Mouse (Mus musculus) layer of hippocampus, postnatal 36 days (tissue): ENCODE results near the gene Utp3. TPM values are rescaled to one million over a fixed set of nuclear protein-coding genes. Genes with fewer than 3 reads are reported as not detected.
A peak's percentile ranks its signal among the peaks of the same experiment; 100 is the strongest.
"Not testable (repeated sequence)": the region's sequence is repeated elsewhere in the genome, so short reads cannot be mapped to it uniquely, and the experiment has no call there.

Experiments used
- DNase-seq, 2 experiments: peaks; one replicate each; pipeline ENCODE4 v3.0.0; 2022
- total RNA-seq, 2 experiments: library from RNA; stranded (reverse); gene quantifications; 2 replicates each; pipeline ENCODE4 v1.2.3; 2021

The Utp3 gene
- total RNA-seq = 10 to 100 TPM; 27.5 to 28.0 TPM

DNA sequence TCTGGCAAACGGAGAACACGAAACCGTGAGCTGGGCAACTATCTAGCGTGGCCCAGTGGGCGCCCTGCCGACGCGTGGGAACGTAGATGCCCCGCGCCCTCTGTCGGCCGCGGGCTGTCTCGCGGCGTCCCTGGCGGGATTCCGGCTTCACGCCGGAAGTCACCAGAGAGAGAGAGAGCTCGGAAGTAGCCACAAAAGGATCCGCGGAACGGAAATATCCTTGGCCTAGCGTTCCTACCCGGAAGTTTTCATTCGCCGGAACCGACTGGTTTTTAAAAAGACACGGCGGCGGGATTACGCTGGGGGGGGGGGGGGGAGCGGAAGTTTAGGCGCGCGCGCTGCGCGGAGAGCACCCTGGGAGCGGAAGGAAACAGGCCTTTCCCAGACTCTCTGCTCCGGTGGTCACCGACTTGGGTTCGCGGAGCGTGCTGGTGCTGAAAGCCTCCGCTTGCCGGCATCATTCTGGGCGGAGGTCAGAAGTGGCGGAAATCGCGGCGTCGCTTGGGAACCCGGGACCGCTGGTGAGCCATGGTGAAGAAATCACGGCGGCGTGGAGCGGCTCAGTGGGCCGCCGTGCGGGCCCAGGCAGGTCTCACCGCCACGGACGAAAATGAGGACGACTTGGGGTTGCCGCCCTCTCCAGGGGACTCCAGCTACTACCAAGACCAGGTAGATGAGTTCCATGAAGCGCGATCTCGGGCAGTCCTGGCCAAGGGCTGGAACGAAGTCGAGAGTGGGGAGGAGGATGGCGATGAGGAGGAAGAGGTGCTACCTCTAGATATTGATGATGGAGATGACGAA is at the start of gene Utp3:
TSS of gene Utp3 (plus strand) at position 377 of the 801 bp plus-strand sequence.
- peak; percentile 92 for DNase-seq

DNA sequence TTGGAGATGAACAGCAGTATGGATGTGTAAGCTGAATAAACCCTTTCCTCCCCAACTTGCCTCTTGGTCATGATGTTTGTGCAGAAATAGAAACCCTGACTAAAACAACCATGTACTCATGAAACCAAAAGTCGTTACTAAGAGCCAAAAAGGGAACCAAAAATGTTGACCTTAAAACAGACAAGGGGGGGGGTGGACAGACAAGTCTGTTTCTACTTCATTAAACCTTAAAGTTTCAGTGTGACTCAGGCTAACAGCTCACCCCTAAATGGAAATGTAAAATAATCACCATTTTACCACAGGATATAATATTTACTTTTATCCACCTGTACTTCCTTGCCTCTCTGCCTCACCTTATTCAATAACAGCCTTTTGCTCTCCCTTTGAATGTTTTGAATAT is 45.7 kb upstream of the Utp3 start:
- DNase-seq = no peak

- no peak for DNase-seq
Observed at GRCm38 (mm10) chr5:88508990-88509389, 45.3 kb upstream of the Utp3 start.

GRCm38 (mm10) chr5:88519232-88519631 is 35.0 kb upstream of the Utp3 start:
- DNase-seq = no peak

DNA sequence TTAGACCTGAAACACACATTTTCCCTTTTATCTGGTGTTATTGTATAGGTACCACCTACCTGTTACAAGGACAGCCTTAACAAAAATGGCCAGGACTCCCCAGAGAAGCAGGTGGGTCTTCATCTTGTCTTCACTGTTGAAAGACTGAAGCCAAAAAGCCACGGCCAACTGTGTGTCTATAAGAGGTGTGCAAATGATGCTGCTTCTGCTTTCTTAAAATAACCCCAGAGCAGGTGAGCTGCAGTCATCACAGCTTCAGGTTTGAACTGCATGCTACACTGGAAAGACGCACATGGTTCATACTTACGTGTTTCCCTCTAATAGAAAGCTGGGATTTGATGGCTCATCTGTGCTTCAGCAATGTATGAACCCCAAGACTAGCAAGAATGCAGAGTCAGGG is 26.6 kb upstream of the Utp3 start, which contains the start of gene Jchain:
TSS of gene Jchain (minus strand) at position 235 of the 400 bp plus-strand sequence.
- DNase-seq = no peak

GRCm38 (mm10) chr5:88530908-88531307 is 23.4 kb upstream of the Utp3 start:
- no peak for DNase-seq

GRCm38 (mm10) chr5:88534697-88535096 is 19.6 kb upstream of the Utp3 start:
- DNase-seq = no peak

GRCm38 (mm10) chr5:88540845-88541244 is 13.4 kb upstream of the Utp3 start:
- DNase-seq = no peak

DNA sequence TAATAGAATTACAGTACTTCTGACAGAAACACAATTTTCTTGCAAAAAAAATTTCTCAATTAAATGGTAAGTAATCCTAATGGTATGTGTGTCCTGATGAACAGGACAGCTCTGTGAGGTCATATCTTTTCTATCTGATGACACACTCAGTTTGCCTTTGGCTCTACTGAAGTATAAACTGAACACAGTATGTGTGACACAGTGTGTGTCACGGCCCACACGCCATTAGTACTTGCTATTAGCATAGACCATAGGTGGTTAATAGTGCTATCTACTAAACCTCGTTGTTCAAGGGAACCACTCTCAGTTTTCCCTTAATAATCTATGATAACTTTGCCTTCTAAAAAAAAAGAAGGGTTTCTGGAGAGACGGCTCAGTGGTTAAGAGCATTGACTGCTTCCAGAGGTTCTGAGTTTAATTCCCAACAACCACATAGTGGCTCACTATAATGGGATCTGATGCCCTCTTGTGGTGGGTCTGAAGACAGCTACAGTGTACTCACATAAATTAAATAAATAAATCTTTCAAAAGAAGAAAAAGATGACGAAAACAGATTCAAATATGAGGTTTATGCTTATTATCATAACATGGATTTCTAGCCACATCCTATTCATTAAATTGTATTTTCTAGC is 11.5 kb upstream of the Utp3 start:
- DNase-seq = peak in 1 of 2 experiments; percentile 27

GRCm38 (mm10) chr5:88544411-88544810 is 9.9 kb upstream of the Utp3 start:
- not testable (repeated sequence) for DNase-seq

DNA sequence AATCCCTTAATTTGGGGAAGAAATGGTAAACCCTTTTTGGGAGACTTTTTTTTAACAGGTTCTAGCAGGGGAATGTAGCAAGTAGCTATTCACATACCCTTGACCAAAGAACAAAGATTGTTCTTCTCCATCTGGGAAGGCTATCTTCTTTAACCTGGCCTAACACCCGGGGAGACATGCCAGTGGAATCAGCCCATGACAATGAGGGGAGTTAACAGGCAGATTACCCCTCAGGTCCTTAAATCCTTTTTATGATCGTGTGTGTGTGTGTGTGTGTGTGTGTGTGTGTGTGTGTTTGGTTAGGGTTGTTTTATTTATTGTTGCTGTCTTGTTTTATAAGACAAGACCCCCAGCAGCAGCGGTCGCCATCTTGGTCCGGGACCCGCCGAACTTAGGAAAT is 8.7 kb upstream of the Utp3 start:
- DNase-seq = no peak

GRCm38 (mm10) chr5:88553271-88554085 is 784 bp upstream of the Utp3 start:
- no peak for DNase-seq

GRCm38 (mm10) chr5:88558991-88559390 is 4.7 kb downstream of the Utp3 start:
- DNase-seq = no peak

DNA sequence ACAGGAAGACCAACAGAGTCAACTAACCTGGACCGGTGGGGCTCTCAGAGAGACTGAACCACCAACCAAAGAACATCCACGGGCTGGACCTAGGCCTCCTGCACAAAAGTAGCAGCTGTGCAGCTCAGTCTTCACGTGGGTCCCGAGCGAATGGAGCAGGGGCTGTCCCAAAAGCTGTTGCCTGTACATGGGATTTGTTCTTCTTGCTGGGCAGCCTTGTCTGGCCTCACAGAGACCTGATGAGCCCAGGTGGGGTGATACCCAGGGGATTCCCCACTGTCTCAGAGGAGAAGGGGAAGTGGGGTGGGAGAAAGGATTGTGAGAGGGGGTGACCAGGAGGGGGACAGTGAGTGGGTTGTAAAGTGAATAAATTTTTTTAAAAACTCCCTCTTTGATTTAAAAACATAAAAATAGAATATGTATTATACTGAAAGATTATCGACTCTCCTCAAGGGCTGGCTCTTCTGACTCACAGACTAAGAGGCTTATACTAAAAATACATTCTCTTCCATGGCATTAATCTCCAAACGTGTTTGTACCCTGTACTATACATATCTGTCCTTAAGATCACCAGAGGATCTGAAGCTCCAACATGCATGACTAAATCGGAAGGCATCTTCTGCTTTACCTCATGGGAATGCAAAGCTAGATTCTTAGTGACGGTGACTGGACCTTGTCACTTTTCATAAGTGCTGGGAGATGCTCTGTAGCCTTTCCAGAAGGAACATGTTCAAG is 7.0 kb downstream of the Utp3 start:
- no peak for DNase-seq

- DNase-seq = no peak
Observed at GRCm38 (mm10) chr5:88562863-88563780, 8.9 kb downstream of the Utp3 start.

DNA sequence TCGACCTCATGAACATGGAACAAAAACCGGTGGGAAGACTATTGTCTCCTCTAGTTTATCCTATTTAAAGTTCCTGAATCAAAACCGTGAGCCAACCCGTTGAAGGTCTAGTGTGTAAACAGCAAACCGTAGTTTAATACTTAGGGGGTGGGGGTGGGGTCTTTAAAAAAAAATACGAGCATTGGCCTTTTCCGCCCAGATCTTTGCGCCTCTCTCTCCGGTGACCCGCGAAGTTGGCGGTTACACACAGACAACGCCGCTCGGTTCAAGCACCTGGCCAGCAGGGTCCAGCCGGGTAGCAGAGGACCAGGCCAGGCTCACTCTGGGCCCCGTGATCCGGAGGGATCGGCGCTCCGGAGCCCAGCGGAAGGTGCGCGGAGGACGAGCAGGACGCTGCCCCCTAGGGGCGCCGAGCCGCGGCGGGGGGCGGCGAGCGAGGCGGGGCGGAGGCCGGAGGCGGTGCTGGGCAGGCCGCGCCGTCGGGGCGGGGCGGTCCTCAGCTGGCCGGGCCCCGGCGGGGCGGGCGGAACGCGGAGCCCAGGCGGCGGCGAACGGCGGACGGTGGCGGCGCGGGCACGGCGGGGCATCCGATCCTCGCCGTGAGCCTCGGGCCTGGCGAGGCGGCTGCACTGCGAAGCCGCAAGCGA is 10.4 kb downstream of the Utp3 start, which contains the start of gene Rufy3:
TSS of gene Rufy3 (plus strand) at position 540 of the 647 bp plus-strand sequence.
- peak; percentile 80 to 82 for DNase-seq

DNA sequence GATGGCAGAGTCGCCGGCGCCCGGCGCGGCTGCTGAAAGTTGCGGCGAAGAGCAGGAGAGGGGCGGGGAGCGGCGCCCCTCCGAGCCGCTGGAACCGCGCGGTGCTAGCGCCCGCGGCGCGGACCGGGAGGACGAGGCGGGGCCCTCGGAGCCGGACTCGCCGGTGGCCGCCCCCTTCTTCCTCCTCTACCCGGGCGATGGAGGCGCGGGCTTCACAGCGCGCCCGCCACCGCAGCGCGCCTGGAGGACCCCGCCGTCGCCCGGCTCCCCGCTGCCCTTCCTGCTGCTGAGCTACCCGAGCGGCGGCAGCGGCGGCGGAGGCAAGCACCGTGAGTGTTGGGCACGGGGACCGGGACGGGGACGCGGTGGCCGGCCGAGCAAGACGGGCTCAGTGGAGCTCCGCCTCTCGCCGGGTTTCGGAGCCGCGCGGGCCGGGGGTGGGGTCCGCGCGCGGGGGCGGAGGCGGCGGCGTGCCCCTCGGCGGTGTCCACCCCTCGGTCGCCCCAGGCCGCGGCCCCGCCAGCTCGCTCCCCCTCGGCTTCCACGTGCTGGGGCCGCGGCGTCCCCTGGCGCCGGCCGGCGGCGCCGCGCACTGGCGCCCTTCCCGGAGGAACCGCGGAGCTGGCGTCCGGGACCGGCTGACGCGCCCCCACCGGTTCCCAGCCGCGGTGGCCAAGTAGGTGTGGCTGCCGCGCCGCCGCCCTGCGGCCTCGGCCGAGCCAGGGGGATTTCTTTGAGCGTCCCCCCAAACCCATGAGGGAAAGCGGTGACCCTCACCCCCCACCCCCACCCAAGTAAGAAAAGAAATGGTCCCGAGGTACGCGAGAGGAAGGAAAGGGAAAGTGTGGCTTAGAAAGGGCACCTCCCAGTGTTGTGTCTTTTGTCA is 11.1 kb downstream of the Utp3 start:
- DNase-seq = peak; percentile 41 to 57

DNA sequence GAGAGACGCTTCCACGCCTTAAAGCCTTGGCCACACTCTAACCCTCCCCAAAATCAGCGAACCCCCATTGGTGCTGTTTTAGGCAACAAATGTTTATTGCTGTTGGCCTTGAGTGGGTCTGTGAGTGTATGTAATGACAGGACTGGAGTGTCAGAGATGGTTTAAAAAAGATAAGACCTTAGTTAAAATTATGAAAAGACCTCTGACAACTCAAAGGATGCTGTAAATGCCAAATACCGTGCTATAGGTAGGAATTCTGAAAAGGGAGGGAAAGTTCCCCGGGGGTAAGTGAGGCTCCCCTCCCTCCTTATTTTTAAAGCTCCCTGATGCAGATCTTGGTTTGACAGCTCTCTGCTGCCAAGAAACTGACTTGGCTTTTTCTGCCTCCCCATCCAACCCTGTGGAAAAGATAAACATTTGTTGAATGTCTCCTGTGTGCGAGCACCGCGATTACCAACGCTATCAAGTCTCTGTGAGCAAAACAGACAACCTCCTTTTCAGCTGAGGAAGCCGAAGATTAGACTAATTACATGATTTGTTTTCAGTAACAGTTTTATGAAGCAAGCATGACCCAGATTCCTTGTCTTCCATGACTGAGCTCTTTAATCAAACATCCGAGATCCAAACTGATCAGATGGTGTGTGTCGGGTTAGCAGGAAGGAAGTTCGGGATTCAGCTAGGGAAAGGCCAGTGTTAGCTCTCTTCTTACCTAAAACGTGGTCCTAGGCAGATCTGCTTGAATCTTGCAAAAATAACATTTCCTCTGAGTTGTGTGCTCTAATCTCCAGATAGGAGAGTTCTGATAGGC is 12.0 kb downstream of the Utp3 start:
- DNase-seq = no peak

GRCm38 (mm10) chr5:88569541-88569940 is 15.3 kb downstream of the Utp3 start:
- no peak for DNase-seq
